Mouse (Mus musculus): Measurements from ENCODE around the gene Itgb2. TPM values are rescaled to one million over a fixed set of nuclear protein-coding genes. Genes with fewer than 3 reads are reported as not detected.

Gene Itgb2
- polyA plus RNA-seq, 1 experiment from 2014 or later: 0.59 TPM

- Histone ChIP-seq H3K9me3 (replicated peaks; ENCODE audit: control insufficient read depth, low read length, poor library complexity, severe bottlenecking) (no peaks in the 10 kb centered on the region), H3K4me3 (ENCODE audit: low read depth, low read length) (no peak overlapping the region), H3K9ac (ENCODE audit: low read depth, low read length) (no peak overlapping the region), H3K27me3 (ENCODE audit: control insufficient read depth, insufficient read depth, low read depth, low read length) (no peaks in the 10 kb centered on the region), H3K4me2 (ENCODE audit: low read length) (no peak overlapping the region), H3K27ac (ENCODE audit: low read length) (no peak overlapping the region), H3K36me3 (ENCODE audit: control insufficient read depth, insufficient read depth, low read length) (peaks cover 47% of the 10 kb centered on the region), H3K4me1 (ENCODE audit: control insufficient read depth, insufficient read depth, low read length) (peaks cover 6% of the 10 kb centered on the region)
- ATAC-seq: no peak
- WGBS: 89% methylated on average over 3 of the region's 3 CpGs
These were observed 83.4 kb downstream of the Itgb2 start for GRCm38 (mm10) chr10:77613409-77613808.

Other genes with a start within 250 kb of the Itgb2 start
- 16.9 and 18.2 TPM in 2 replicates for gene Adarb1, start 112.0 kb upstream of the Itgb2 start, polyA plus RNA-seq (2015; fragmentation: Nextera tagmentation; extraction: Ambion mirVana)
- 40.5 and 44.1 TPM in 2 replicates for gene Fam207a, start 14.5 kb upstream of the Itgb2 start, polyA plus RNA-seq (2015; fragmentation: Nextera tagmentation; extraction: Ambion mirVana)
- gene Pttg1ip, start 51.5 kb downstream of the Itgb2 start, polyA plus RNA-seq (2015; fragmentation: Nextera tagmentation; extraction: Ambion mirVana): 63.6 and 70.8 TPM in 2 replicates
- 315 and 350 TPM in 2 replicates for gene Sumo3, start 75.8 kb downstream of the Itgb2 start, polyA plus RNA-seq (2015; fragmentation: Nextera tagmentation; extraction: Ambion mirVana)
- 1.5 and 2.9 TPM in 2 replicates for gene Gm49325, start 75.9 kb downstream of the Itgb2 start, polyA plus RNA-seq (2015; fragmentation: Nextera tagmentation; extraction: Ambion mirVana)
- 80.9 and 81.8 TPM in 2 replicates for gene Ube2g2, start 92.0 kb downstream of the Itgb2 start, polyA plus RNA-seq (2015; fragmentation: Nextera tagmentation; extraction: Ambion mirVana)
- 1.3 and 1.6 TPM in 2 replicates for gene Tspear, start 156.3 kb downstream of the Itgb2 start, polyA plus RNA-seq (2015; fragmentation: Nextera tagmentation; extraction: Ambion mirVana)
- not detected in 2 replicates for gene Gm19402, start 160.5 kb downstream of the Itgb2 start, polyA plus RNA-seq (2015; fragmentation: Nextera tagmentation; extraction: Ambion mirVana)
- gene Gm9508, start 167.0 kb downstream of the Itgb2 start, polyA plus RNA-seq (2015; fragmentation: Nextera tagmentation; extraction: Ambion mirVana): not detected in 2 replicates
- gene Gm10272, start 176.4 kb downstream of the Itgb2 start, polyA plus RNA-seq (2015; fragmentation: Nextera tagmentation; extraction: Ambion mirVana): not detected in 2 replicates
- gene Gm10024, start 181.2 kb downstream of the Itgb2 start, polyA plus RNA-seq (2015; fragmentation: Nextera tagmentation; extraction: Ambion mirVana): not detected in 2 replicates
- not detected in 2 replicates for gene Gm10142, start 185.6 kb downstream of the Itgb2 start, polyA plus RNA-seq (2015; fragmentation: Nextera tagmentation; extraction: Ambion mirVana)
- not detected in 2 replicates for gene Krtap12-1, start 190.3 kb downstream of the Itgb2 start, polyA plus RNA-seq (2015; fragmentation: Nextera tagmentation; extraction: Ambion mirVana)
- gene Gm10100, start 196.2 kb downstream of the Itgb2 start, polyA plus RNA-seq (2015; fragmentation: Nextera tagmentation; extraction: Ambion mirVana): not detected in 2 replicates
- not detected in 2 replicates for gene Gm18596, start 212.4 kb downstream of the Itgb2 start, polyA plus RNA-seq (2015; fragmentation: Nextera tagmentation; extraction: Ambion mirVana)
- gene Gm9736, start 221.1 kb downstream of the Itgb2 start, polyA plus RNA-seq (2015; fragmentation: Nextera tagmentation; extraction: Ambion mirVana): not detected in 2 replicates
- not detected in 2 replicates for gene Gm3233, start 229.4 kb downstream of the Itgb2 start, polyA plus RNA-seq (2015; fragmentation: Nextera tagmentation; extraction: Ambion mirVana)
- not detected in 2 replicates for gene Gm3238, start 241.1 kb downstream of the Itgb2 start, polyA plus RNA-seq (2015; fragmentation: Nextera tagmentation; extraction: Ambion mirVana)
- gene Gm7138, start 246.7 kb downstream of the Itgb2 start, polyA plus RNA-seq (2015; fragmentation: Nextera tagmentation; extraction: Ambion mirVana): not detected in 2 replicates

Measured in midbrain, embryonic 16.5 days (tissue).